Mouse (Mus musculus) liver, embryonic 11.5 days (tissue): ENCODE measurements around the gene 5031410I06Rik. TPM values are rescaled to one million over a fixed set of nuclear protein-coding genes. Genes with fewer than 3 reads are reported as not detected.
"Not testable (repeated sequence)": the region's sequence is repeated elsewhere in the genome, so short reads cannot be mapped to it uniquely, and the experiment has no call there.

Experiments
- ATAC-seq: fragments of 200-750 bp; cut with Nextera tagmentation; replicated peaks from 2 replicates; pipeline ENCODE4 v1.8.0; 2017; ENCODE audit warnings: moderate number of reproducible peaks, mild to moderate bottlenecking, moderate TSS enrichment, moderate library complexity; ENCODE audit not compliant: low FRiP score
- DNase-seq: peaks from one replicate; pipeline ENCODE4 v3.0.0-alpha.2; 2017; ENCODE audit warnings: low spot score
- H3K27ac ChIP-seq: fragments of 300-500 bp; sonication (generic); 2 replicates; pipeline ENCODE4 v1.5.1; 2014; ENCODE audit warnings: mild to moderate bottlenecking, low read depth, low read length, control low read depth
- H3K27me3 ChIP-seq: fragments of 300-500 bp; sonication (generic); replicated peaks from 2 replicates; pipeline ENCODE4 v1.6.1; 2014; ENCODE audit warnings: low read length, mixed read lengths; ENCODE audit not compliant: control insufficient read depth, insufficient read depth
- H3K36me3 ChIP-seq: fragments of 300-500 bp; sonication (generic); 2 replicates; pipeline ENCODE4 v1.6.1; 2014; ENCODE audit warnings: mild to moderate bottlenecking, low read length, moderate library complexity, mixed read lengths; ENCODE audit not compliant: control insufficient read depth, insufficient read depth
- H3K4me1 ChIP-seq: fragments of 300-500 bp; sonication (generic); replicated peaks from 2 replicates; pipeline ENCODE4 v1.6.1; 2014; ENCODE audit warnings: low read length, mixed read lengths; ENCODE audit not compliant: control insufficient read depth, insufficient read depth
- H3K4me2 ChIP-seq: fragments of 300-500 bp; sonication (generic); 2 replicates; pipeline ENCODE4 v1.6.1; 2014; ENCODE audit warnings: mild to moderate bottlenecking, control low read depth, moderate library complexity
- H3K4me3 ChIP-seq: fragments of 300-500 bp; sonication (generic); 2 replicates; pipeline ENCODE4 v1.5.1; 2014; ENCODE audit warnings: low read depth, low read length, control low read depth
- H3K9ac ChIP-seq: fragments of 300-500 bp; sonication (generic); 2 replicates; pipeline ENCODE4 v1.6.1; 2014; ENCODE audit warnings: low read depth, low read length, control low read depth
- H3K9me3 ChIP-seq: fragments of 300-500 bp; sonication (generic); 2 replicates; pipeline ENCODE4 v1.6.1; 2016; ENCODE audit warnings: low read length, inconsistent platforms, mixed read lengths; ENCODE audit not compliant: control insufficient read depth
- WGBS: fragments of 180-500 bp; shearing (Covaris S2); extraction: QIAGEN DNeasy Blood & Tissue Kit; methylation state at CpG from one replicate; pipeline ENCODE4 v1.1.7; 2014; 5-methylcytosine and 5-hydroxymethylcytosine counted together
- polyA plus RNA-seq: library from polyadenylated mRNA; unstranded; fragments of >200 nt; fragmentation: Nextera tagmentation; extraction: Ambion mirVana; gene quantifications from 2 replicates; pipeline ENCODE4 v1.2.1, GENCODE M21; 2014

The 5031410I06Rik gene
- polyA plus RNA-seq = 0.07 TPM in 1 of 2 replicates, not detected in the other

DNA sequence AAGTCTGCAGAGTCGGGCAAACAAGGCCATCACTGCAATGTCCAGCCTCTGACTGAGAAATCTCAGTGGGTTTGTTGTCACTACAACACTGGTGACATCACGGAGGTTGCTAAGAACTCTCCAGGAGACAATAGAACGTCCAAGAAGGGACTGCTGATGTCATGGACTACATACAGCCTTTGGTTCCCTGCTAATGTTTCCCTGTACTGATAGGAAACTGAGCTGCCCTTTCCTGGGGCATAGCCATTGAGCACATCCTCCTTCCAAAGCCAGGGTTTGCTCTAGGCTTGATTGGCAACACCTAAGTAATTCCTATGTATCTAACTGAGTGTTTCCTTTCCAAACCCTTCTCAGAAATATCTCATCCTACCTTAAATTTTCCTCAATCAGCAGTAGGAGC is at the start of gene 5031410I06Rik:
Gene 5031410I06Rik (minus strand): TSS at position 101 of the 400 bp plus-strand sequence.
- WGBS = no CpG with 5 or more reads among the region's 3 CpGs
- ATAC-seq, H3K4me2 ChIP-seq, H3K9me3 ChIP-seq, H3K27me3 ChIP-seq, H3K4me1 ChIP-seq, DNase-seq, H3K36me3 ChIP-seq, H3K27ac ChIP-seq, H3K4me3 ChIP-seq, H3K9ac ChIP-seq: not testable (repeated sequence)

DNA sequence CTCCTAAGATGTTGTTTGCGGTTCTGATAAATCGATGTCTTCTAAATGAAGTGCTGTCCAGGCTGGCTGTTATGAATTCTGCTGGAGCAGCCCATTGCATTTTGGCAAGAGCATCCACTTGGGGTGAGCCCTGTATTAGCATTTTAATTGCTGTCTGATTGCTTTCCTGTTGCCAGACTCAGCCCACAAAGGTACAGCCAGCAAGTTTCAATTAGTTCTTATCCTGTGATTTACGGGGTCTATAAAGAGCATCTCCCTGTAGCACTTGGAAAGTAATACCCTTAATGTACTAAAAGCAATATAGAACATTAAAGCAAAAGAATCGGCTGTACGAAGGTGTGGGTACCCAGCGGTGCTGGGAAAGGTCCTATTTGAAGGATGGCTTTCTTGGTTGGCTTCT is 37.7 kb upstream of the 5031410I06Rik start:
- no peaks in the 10 kb centered on the region for H3K27me3 ChIP-seq
- H3K9me3 ChIP-seq = no peaks in the 10 kb centered on the region
- 81% methylated on average over 6 of the region's 6 CpGs for whole genome bisulfite sequencing
- no peak overlapping the region for H3K9ac ChIP-seq
- no peaks in the 10 kb centered on the region for H3K36me3 ChIP-seq
- H3K4me1 ChIP-seq = no peaks in the 10 kb centered on the region
- no peak for ATAC-seq
- H3K4me3 ChIP-seq = no peak overlapping the region
- no peak overlapping the region for H3K4me2 ChIP-seq
- no peak for DNase-seq
- no peak overlapping the region for H3K27ac ChIP-seq

DNA sequence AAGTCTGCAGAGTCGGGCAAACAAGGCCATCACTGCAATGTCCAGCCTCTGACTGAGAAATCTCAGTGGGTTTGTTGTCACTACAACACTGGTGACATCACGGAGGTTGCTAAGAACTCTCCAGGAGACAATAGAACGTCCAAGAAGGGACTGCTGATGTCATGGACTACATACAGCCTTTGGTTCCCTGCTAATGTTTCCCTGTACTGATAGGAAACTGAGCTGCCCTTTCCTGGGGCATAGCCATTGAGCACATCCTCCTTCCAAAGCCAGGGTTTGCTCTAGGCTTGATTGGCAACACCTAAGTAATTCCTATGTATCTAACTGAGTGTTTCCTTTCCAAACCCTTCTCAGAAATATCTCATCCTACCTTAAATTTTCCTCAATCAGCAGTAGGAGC is 16.2 kb upstream of the 5031410I06Rik start, which contains the start of gene Gm10220:
Gene Gm10220 (minus strand): TSS at position 101 of the 400 bp plus-strand sequence.
- not testable (repeated sequence) for H3K27ac ChIP-seq, H3K36me3 ChIP-seq, H3K9ac ChIP-seq, H3K4me3 ChIP-seq, H3K4me2 ChIP-seq, DNase-seq, H3K9me3 ChIP-seq, ATAC-seq, H3K4me1 ChIP-seq, H3K27me3 ChIP-seq
- no CpG with 5 or more reads among the region's 3 CpGs for WGBS

DNA sequence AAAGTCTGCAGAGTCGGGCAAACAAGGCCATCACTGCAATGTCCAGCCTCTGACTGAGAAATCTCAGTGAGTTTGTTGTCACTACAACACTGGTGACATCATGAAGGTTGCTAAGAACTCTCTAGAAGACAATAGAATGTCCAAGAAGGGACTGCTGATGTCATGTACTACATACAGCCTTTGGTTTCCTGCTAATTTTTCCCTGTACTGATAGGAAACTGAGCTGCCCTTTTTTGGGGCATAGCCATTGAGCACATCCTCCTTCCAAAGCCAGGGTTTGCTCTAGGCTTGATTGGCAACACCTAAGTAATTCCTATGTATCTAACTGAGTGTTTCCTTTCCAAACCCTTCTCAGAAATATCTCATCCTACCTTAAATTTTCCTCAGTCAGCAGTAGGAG is 16.0 kb downstream of the 5031410I06Rik start, which contains the start of gene Gm10471:
Gene Gm10471 (minus strand): TSS at position 101 of the 400 bp plus-strand sequence.
- not testable (repeated sequence) for H3K9me3 ChIP-seq, H3K4me2 ChIP-seq
- 58% methylated on average over 1 of the region's 1 CpGs for WGBS

DNA sequence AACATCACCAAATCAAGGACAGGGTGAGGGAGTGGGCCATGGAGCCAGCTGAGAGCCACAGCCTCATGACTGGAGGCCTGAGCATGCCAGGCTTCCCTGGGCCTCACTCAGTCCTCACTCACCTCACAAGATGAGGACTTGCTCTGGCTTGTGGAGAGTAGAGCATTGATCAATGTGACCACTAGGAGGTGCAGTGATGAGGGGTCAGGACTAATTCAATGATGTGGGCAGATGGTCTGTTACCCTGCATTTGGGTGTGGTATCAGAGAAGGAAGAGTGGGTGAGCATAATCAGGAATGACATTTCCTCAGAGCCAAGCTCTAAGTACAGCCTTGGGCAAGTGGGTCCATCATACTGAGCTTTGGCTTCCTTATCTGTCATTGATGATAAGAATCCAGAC is 26.1 kb downstream of the 5031410I06Rik start:
- not testable (repeated sequence) for H3K27ac ChIP-seq, H3K4me3 ChIP-seq, H3K9me3 ChIP-seq, DNase-seq, H3K36me3 ChIP-seq, H3K4me2 ChIP-seq, H3K9ac ChIP-seq, ATAC-seq, H3K27me3 ChIP-seq, H3K4me1 ChIP-seq

More for the DNA sequence above, 16.0 kb downstream of the 5031410I06Rik start, which contains the start of gene Gm10471:
- DNase-seq, ATAC-seq, H3K9ac ChIP-seq, H3K27ac ChIP-seq, H3K4me3 ChIP-seq, H3K27me3 ChIP-seq, H3K36me3 ChIP-seq, H3K4me1 ChIP-seq: not testable (repeated sequence)

DNA sequence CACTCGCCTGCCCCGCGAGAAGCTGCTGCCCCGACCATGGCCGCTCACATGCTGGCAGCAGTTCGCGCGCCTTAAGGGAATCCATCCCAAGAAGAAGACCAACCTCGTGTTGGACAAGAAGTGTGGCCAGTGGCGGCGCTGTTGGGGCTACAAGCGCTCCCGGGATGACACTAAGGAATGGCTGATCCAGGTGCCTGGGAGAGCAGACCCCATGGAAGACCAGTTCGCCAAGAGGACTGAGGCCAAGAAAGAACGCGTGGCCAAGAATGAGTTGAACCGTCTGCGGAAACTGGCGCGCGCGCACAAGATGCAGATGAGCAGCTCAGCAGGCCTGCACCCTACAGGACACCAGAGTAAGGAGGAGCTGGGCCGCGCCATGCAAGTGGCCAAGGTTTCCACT is 34.4 kb downstream of the 5031410I06Rik start:
- no peak overlapping the region for H3K4me3 ChIP-seq
- H3K4me1 ChIP-seq = no peaks in the 10 kb centered on the region
- no peaks in the 10 kb centered on the region for H3K27me3 ChIP-seq
- no peak overlapping the region for H3K4me2 ChIP-seq
- no peak overlapping the region for H3K27ac ChIP-seq
- DNase-seq (no peak), ATAC-seq (no peak)
- H3K36me3 ChIP-seq = no peaks in the 10 kb centered on the region
- WGBS = 82% methylated on average over 24 of the region's 24 CpGs
- H3K9ac ChIP-seq = no peak overlapping the region
- H3K9me3 ChIP-seq = 0 out of 2 replicates have a peak, but pooled peaks cover 3% of the 10 kb centered on the region

DNA sequence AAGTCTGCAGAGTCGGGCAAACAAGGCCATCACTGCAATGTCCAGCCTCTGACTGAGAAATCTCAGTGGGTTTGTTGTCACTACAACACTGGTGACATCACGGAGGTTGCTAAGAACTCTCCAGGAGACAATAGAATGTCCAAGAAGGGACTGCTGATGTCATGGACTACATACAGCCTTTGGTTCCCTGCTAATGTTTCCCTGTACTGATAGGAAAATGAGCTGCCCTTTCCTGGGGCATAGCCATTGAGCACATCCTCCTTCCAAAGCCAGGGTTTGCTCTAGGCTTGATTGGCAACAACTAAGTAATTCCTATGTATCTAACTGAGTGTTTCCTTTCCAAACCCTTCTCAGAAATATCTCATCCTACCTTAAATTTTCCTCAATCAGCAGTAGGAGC is 46.7 kb downstream of the 5031410I06Rik start, which contains the start of gene Gm7347:
Gene Gm7347 (minus strand): TSS at position 101 of the 400 bp plus-strand sequence.
- WGBS = no CpG with 5 or more reads among the region's 2 CpGs
- not testable (repeated sequence) for ATAC-seq, H3K9ac ChIP-seq, H3K27me3 ChIP-seq, DNase-seq, H3K9me3 ChIP-seq, H3K27ac ChIP-seq, H3K4me2 ChIP-seq, H3K4me1 ChIP-seq, H3K36me3 ChIP-seq, H3K4me3 ChIP-seq

Other genes starting within 250 kb of the 5031410I06Rik start
- gene Gm21663, start 163.0 kb downstream of the 5031410I06Rik start, polyA plus RNA-seq = not detected in 2 replicates
- gene Gm21671, start 150.9 kb downstream of the 5031410I06Rik start, polyA plus RNA-seq = not detected in 2 replicates
- gene Gm21680, start 132.7 kb downstream of the 5031410I06Rik start, polyA plus RNA-seq = 0.17 TPM in 1 of 2 replicates, not detected in the other
- gene Gm21698, start 116.7 kb downstream of the 5031410I06Rik start, polyA plus RNA-seq = 0.07 TPM in 1 of 2 replicates, not detected in the other
- not detected in 2 replicates for gene Gm1979, start 100.6 kb downstream of the 5031410I06Rik start, polyA plus RNA-seq
- gene Gm5862, start 82.4 kb downstream of the 5031410I06Rik start, polyA plus RNA-seq = not detected in 2 replicates
- gene Speer4a, start 65.8 kb downstream of the 5031410I06Rik start, polyA plus RNA-seq = 0.11 TPM in 1 of 2 replicates, not detected in the other
- not detected in 2 replicates for gene Gm7347, start 46.8 kb downstream of the 5031410I06Rik start, polyA plus RNA-seq
- not detected in 2 replicates for gene Gm10471, start 16.1 kb downstream of the 5031410I06Rik start, polyA plus RNA-seq
- not detected in 2 replicates for gene Gm10220, start 16.1 kb upstream of the 5031410I06Rik start, polyA plus RNA-seq
- not detected in 2 replicates for gene Gm7361, start 152.3 kb upstream of the 5031410I06Rik start, polyA plus RNA-seq